Mouse (Mus musculus): ENCODE measurements around the gene Hspb8. TPM values are rescaled to one million over a fixed set of nuclear protein-coding genes. Genes with fewer than 3 reads are reported as not detected.
A peak's percentile ranks its signal among the peaks of the same experiment; 100 is the strongest.

Hspb8 gene
- polyA plus RNA-seq (2015; fragmentation: Nextera tagmentation; extraction: Ambion mirVana) = 23.0 and 27.2 TPM in 2 replicates

GRCm38 (mm10) chr5:116422699-116423201, at the start of gene Hspb8:
Gene Hspb8 (minus strand): TSS chr5:116422864.
- peak within 1 kb of the TSS; percentile 88 for H3K27ac ChIP-seq
- H3K4me1 ChIP-seq = peaks cover 38% of the 10 kb centered on the region
- peak within 1 kb of the TSS; percentile 62 for H3K4me2 ChIP-seq
- H3K36me3 ChIP-seq = no peaks in the 10 kb centered on the region
- under 1% methylated on average over 19 of the region's 20 CpGs for WGBS
- peak; percentile 80 for ATAC-seq (ENCODE audit: insufficient read depth, low FRiP score, low read depth)
- no peaks in the 10 kb centered on the region for H3K27me3 ChIP-seq (replicated peaks)
- H3K9ac ChIP-seq = peak within 1 kb of the TSS; percentile 51
- H3K4me3 ChIP-seq (replicated peaks) = peak within 1 kb of the TSS; percentile 45
- no peaks in the 10 kb centered on the region for H3K9me3 ChIP-seq

- H3K9me3 ChIP-seq = no peaks in the 10 kb centered on the region
- no peak overlapping the region for H3K9ac ChIP-seq
- H3K27me3 ChIP-seq (replicated peaks) = no peaks in the 10 kb centered on the region
- no peak overlapping the region for H3K27ac ChIP-seq
- H3K4me3 ChIP-seq (replicated peaks) = no peak overlapping the region
- no peaks in the 10 kb centered on the region for H3K36me3 ChIP-seq
- no peak overlapping the region for H3K4me2 ChIP-seq
- H3K4me1 ChIP-seq = no peaks in the 10 kb centered on the region
- WGBS = 68% methylated on average over 11 of the region's 11 CpGs
- ATAC-seq (ENCODE audit: insufficient read depth, low FRiP score, low read depth) = no peak
Measured at GRCm38 (mm10) chr5:116461354-116462042, 38.8 kb upstream of the Hspb8 start.

GRCm38 (mm10) chr5:116459970-116460369, 37.3 kb upstream of the Hspb8 start:
- H3K4me3 ChIP-seq (replicated peaks) = no peak overlapping the region

GRCm38 (mm10) chr5:116457791-116458190, 35.1 kb upstream of the Hspb8 start:
- Histone ChIP-seq H3K9me3 (no peaks in the 10 kb centered on the region), H3K4me2 (no peak overlapping the region), H3K4me1 (peaks cover 5% of the 10 kb centered on the region; the same call in 1 of the 2 replicates), H3K27ac (no peak overlapping the region), H3K27me3 (replicated peaks) (no peaks in the 10 kb centered on the region), H3K36me3 (no peaks in the 10 kb centered on the region), H3K9ac (no peak overlapping the region), H3K4me3 (replicated peaks) (no peak overlapping the region)
- ATAC-seq (ENCODE audit: insufficient read depth, low FRiP score, low read depth) = no peak
- 84% methylated on average over 7 of the region's 7 CpGs for WGBS

More at GRCm38 (mm10) chr5:116459970-116460369, 37.3 kb upstream of the Hspb8 start:
- Histone ChIP-seq H3K9me3 (no peaks in the 10 kb centered on the region), H3K27me3 (replicated peaks) (no peaks in the 10 kb centered on the region), H3K9ac (no peak overlapping the region), H3K4me2 (no peak overlapping the region), H3K36me3 (no peaks in the 10 kb centered on the region), H3K4me1 (no peaks in the 10 kb centered on the region), H3K27ac (no peak overlapping the region)
- no peak for ATAC-seq (ENCODE audit: insufficient read depth, low FRiP score, low read depth)
- WGBS = 80% methylated on average over 2 of the region's 2 CpGs

- H3K9me3 ChIP-seq = no peaks in the 10 kb centered on the region
- no peak overlapping the region for H3K27ac ChIP-seq
- H3K9ac ChIP-seq = no peak overlapping the region
- 35% methylated on average over 10 of the region's 10 CpGs for whole genome bisulfite sequencing
- no peak overlapping the region for H3K4me3 ChIP-seq (replicated peaks)
- H3K27me3 ChIP-seq (replicated peaks) = no peaks in the 10 kb centered on the region
- peaks cover 5% of the 10 kb centered on the region; the same call in 1 of the 2 replicates for H3K4me1 ChIP-seq
- no peak for ATAC-seq (ENCODE audit: insufficient read depth, low FRiP score, low read depth)
- no peaks in the 10 kb centered on the region for H3K36me3 ChIP-seq
- peak overlapping the region; percentile 25; the same call in 1 of the 2 replicates for H3K4me2 ChIP-seq
Measured at GRCm38 (mm10) chr5:116456796-116457515, 34.3 kb upstream of the Hspb8 start.

- Histone ChIP-seq H3K9me3 (no peaks in the 10 kb centered on the region), H3K4me2 (peak overlapping the region; percentile 67), H3K27ac (peak overlapping the region; percentile 11; the same call in 1 of the 2 replicates), H3K4me1 (peaks cover 5% of the 10 kb centered on the region), H3K4me3 (replicated peaks) (peak overlapping the region; percentile 38), H3K36me3 (no peaks in the 10 kb centered on the region), H3K9ac (peak overlapping the region; percentile 22; the same call in 1 of the 2 replicates), H3K27me3 (replicated peaks) (no peaks in the 10 kb centered on the region)
- no peak for ATAC-seq (ENCODE audit: insufficient read depth, low FRiP score, low read depth)
- WGBS = 2% methylated on average over 27 of the region's 27 CpGs
Measured at GRCm38 (mm10) chr5:116453401-116453851, 30.8 kb upstream of the Hspb8 start.

GRCm38 (mm10) chr5:116450901-116451300, 28.2 kb upstream of the Hspb8 start:
- Histone ChIP-seq H3K4me3 (replicated peaks) (no peak overlapping the region), H3K4me1 (peaks cover 9% of the 10 kb centered on the region), H3K4me2 (no peak overlapping the region), H3K9me3 (no peaks in the 10 kb centered on the region), H3K27me3 (replicated peaks) (0 out of 2 replicates have a peak, but pooled peaks cover 4% of the 10 kb centered on the region), H3K27ac (no peak overlapping the region), H3K36me3 (no peaks in the 10 kb centered on the region), H3K9ac (no peak overlapping the region)
- WGBS = 71% methylated on average over 8 of the region's 8 CpGs
- ATAC-seq (ENCODE audit: insufficient read depth, low FRiP score, low read depth) = no peak

GRCm38 (mm10) chr5:116449522-116450225, 27.0 kb upstream of the Hspb8 start:
- no peak overlapping the region for H3K9ac ChIP-seq
- no peak overlapping the region for H3K4me2 ChIP-seq
- no peak overlapping the region for H3K27ac ChIP-seq
- H3K27me3 ChIP-seq (replicated peaks) = 0 out of 2 replicates have a peak, but pooled peaks cover 4% of the 10 kb centered on the region
- no peak overlapping the region for H3K4me3 ChIP-seq (replicated peaks)
- no peak for ATAC-seq (ENCODE audit: insufficient read depth, low FRiP score, low read depth)
- H3K9me3 ChIP-seq = no peaks in the 10 kb centered on the region
- peaks cover 9% of the 10 kb centered on the region for H3K4me1 ChIP-seq
- H3K36me3 ChIP-seq = no peaks in the 10 kb centered on the region
- 53% methylated on average over 8 of the region's 8 CpGs for WGBS

GRCm38 (mm10) chr5:116448409-116449191, 25.9 kb upstream of the Hspb8 start:
- peak overlapping the region; percentile 14; the same call in 1 of the 2 replicates for H3K4me3 ChIP-seq (replicated peaks)

GRCm38 (mm10) chr5:116447821-116448350, 25.2 kb upstream of the Hspb8 start:
- WGBS = 33% methylated on average over 11 of the region's 11 CpGs
- Histone ChIP-seq H3K27me3 (replicated peaks) (0 out of 2 replicates have a peak, but pooled peaks cover 4% of the 10 kb centered on the region), H3K4me2 (peak overlapping the region; percentile 36; the same call in 1 of the 2 replicates), H3K27ac (peak overlapping the region; percentile 65; the same call in 1 of the 2 replicates), H3K36me3 (no peaks in the 10 kb centered on the region), H3K9ac (no peak overlapping the region), H3K9me3 (no peaks in the 10 kb centered on the region), H3K4me1 (peaks cover 4% of the 10 kb centered on the region; the same call in 1 of the 2 replicates), H3K4me3 (replicated peaks) (peak overlapping the region; percentile 14)
- ATAC-seq (ENCODE audit: insufficient read depth, low FRiP score, low read depth) = no peak

More at GRCm38 (mm10) chr5:116448409-116449191, 25.9 kb upstream of the Hspb8 start:
- no peak for ATAC-seq (ENCODE audit: insufficient read depth, low FRiP score, low read depth)
- Histone ChIP-seq H3K36me3 (no peaks in the 10 kb centered on the region), H3K4me1 (peaks cover 9% of the 10 kb centered on the region), H3K4me2 (peak overlapping the region; percentile 36), H3K9ac (no peak overlapping the region), H3K9me3 (no peaks in the 10 kb centered on the region), H3K27me3 (replicated peaks) (0 out of 2 replicates have a peak, but pooled peaks cover 4% of the 10 kb centered on the region), H3K27ac (peak overlapping the region; percentile 65; the same call in 1 of the 2 replicates)
- WGBS = 2% methylated on average over 10 of the region's 11 CpGs

Data from stomach, embryonic 15.5 days (tissue).